Mouse (Mus musculus) MEL (cell line): Measurements from ENCODE around the gene Apbb1ip. TPM values are rescaled to one million over a fixed set of nuclear protein-coding genes. Genes with fewer than 3 reads are reported as not detected.

ENCODE experiments used
- DNase-seq: peaks from one replicate; pipeline ENCODE4 v3.0.0; 2011; ENCODE audit warnings: low read depth, low spot score
- H3K27ac ChIP-seq: 2 replicates; pipeline ENCODE4 v1.5.1; 2012; ENCODE audit warnings: low read depth, mild to moderate bottlenecking, control low read depth, low read length, moderate library complexity; ENCODE audit not compliant: control insufficient read depth
- H3K27me3 ChIP-seq, 2 experiments: fragments of 150-350 bp in 1 of 2; sonication (generic) in 1 of 2; 2 replicates each; pipeline ENCODE4 v1.6.1; 2012; ENCODE audit warnings: low read length in 2 of 2, mild to moderate bottlenecking in 2 of 2, improper control_type of control experiment in 1 of 2, moderate library complexity in 1 of 2; ENCODE audit not compliant: insufficient read depth in 2 of 2, control insufficient read depth in 1 of 2
- H3K36me3 ChIP-seq, 2 experiments: 2 replicates each; pipeline ENCODE4 v1.6.1; 2012 to 2014; ENCODE audit warnings: low read length in 2 of 2, improper control_type of control experiment in 1 of 2, inconsistent platforms in 1 of 2, mild to moderate bottlenecking in 1 of 2; ENCODE audit not compliant: insufficient read depth in 2 of 2, control insufficient read depth in 1 of 2
- H3K4me1 ChIP-seq, 2 experiments: fragments of 150-350 bp in 1 of 2; sonication (generic) in 1 of 2; 2 replicates each; pipeline ENCODE4 v1.6.1; 2012; ENCODE audit warnings: low read length in 2 of 2, improper control_type of control experiment in 1 of 2, mild to moderate bottlenecking in 1 of 2; ENCODE audit not compliant: insufficient read depth in 2 of 2, control insufficient read depth in 1 of 2
- H3K4me3 ChIP-seq, 2 experiments: fragments of 150-350 bp in 1 of 2; sonication (generic) in 1 of 2; 2 replicates each; pipeline ENCODE4 v1.5.1; 2012; ENCODE audit warnings: low read depth in 2 of 2, low read length in 2 of 2, mild to moderate bottlenecking in 2 of 2, moderate library complexity in 2 of 2, control low read depth in 1 of 2, improper control_type of control experiment in 1 of 2; ENCODE audit not compliant: control insufficient read depth in 1 of 2, insufficient read depth in 1 of 2
- H3K79me2 ChIP-seq: 2 replicates; pipeline ENCODE4 v1.6.1; 2012; ENCODE audit warnings: mild to moderate bottlenecking, low read length, moderate library complexity; ENCODE audit not compliant: control insufficient read depth, poor library complexity, insufficient read depth
- H3K9ac ChIP-seq: 2 replicates; pipeline ENCODE4 v1.6.1; 2012; ENCODE audit warnings: low read depth, mild to moderate bottlenecking, control low read depth, low read length, moderate library complexity; ENCODE audit not compliant: control insufficient read depth, poor library complexity, severe bottlenecking
- H3K9me3 ChIP-seq: fragments of 150-350 bp; sonication (generic); replicated peaks from 2 replicates; pipeline ENCODE4 v1.6.1; 2012; ENCODE audit warnings: mild to moderate bottlenecking, low read length, improper control_type of control experiment, moderate library complexity; ENCODE audit not compliant: insufficient read depth
- BHLHE40 ChIP-seq: IDR thresholded peaks from 2 replicates; pipeline ENCODE4 v1.6.1; 2012; ENCODE audit warnings: low read depth, mild to moderate bottlenecking, inconsistent platforms, low read length, improper control_type of control experiment, borderline replicate concordance
- CHD1 ChIP-seq: IDR thresholded peaks from 2 replicates; pipeline ENCODE4 v1.6.1; 2012; ENCODE audit warnings: low read depth, mild to moderate bottlenecking, inconsistent platforms, low read length, improper control_type of control experiment
- EP300 ChIP-seq, 2 experiments: IDR thresholded peaks; 2 replicates each; pipeline ENCODE4 v1.6.1; 2011; ENCODE audit warnings: improper control_type of control experiment in 2 of 2, low read length in 2 of 2, low read depth in 1 of 2, mild to moderate bottlenecking in 1 of 2
- ETS1 ChIP-seq: IDR thresholded peaks from 2 replicates; pipeline ENCODE4 v1.6.1; 2012; ENCODE audit warnings: low read depth, mild to moderate bottlenecking, inconsistent platforms, low read length, improper control_type of control experiment, moderate library complexity
- GABPA ChIP-seq: IDR thresholded peaks from 2 replicates; pipeline ENCODE4 v1.6.1; 2012; ENCODE audit warnings: low read depth, mild to moderate bottlenecking, inconsistent platforms, low read length, improper control_type of control experiment, moderate library complexity
- JUND ChIP-seq: IDR thresholded peaks from 2 replicates; pipeline ENCODE4 v1.6.1; 2011; ENCODE audit warnings: low read depth, mild to moderate bottlenecking, improper control_type of control experiment, low read length
- KAT2A ChIP-seq: conservative IDR thresholded peaks from 2 replicates; pipeline ENCODE4 v1.6.1; 2012; ENCODE audit warnings: low read depth, low read length, improper control_type of control experiment, inconsistent platforms
- MAFK ChIP-seq: IDR thresholded peaks from 2 replicates; pipeline ENCODE4 v1.6.1; 2011; ENCODE audit warnings: low read depth, mild to moderate bottlenecking, low read length, improper control_type of control experiment, borderline replicate concordance
- MAX ChIP-seq: IDR thresholded peaks from 2 replicates; pipeline ENCODE4 v1.6.1; 2011; ENCODE audit warnings: low read length, improper control_type of control experiment
- MEF2A ChIP-seq: IDR thresholded peaks from 2 replicates; pipeline ENCODE4 v1.6.1; 2014; ENCODE audit warnings: low read depth, mild to moderate bottlenecking, inconsistent platforms, low read length, improper control_type of control experiment; ENCODE audit not compliant: poor library complexity, insufficient replicate concordance, severe bottlenecking; ENCODE audit errors: extremely low read depth
- MXI1 ChIP-seq: IDR thresholded peaks from 2 replicates; pipeline ENCODE4 v1.6.1; 2011; ENCODE audit warnings: mild to moderate bottlenecking, low read depth, low read length, improper control_type of control experiment
- MYB ChIP-seq: IDR thresholded peaks from 2 replicates; pipeline ENCODE4 v1.6.1; 2011; ENCODE audit warnings: mild to moderate bottlenecking, low read depth, low read length, improper control_type of control experiment
- POLR2A ChIP-seq, 2 experiments: IDR thresholded peaks; 2 replicates each; pipeline ENCODE4 v1.6.1; 2011 to 2012; ENCODE audit warnings: low read length in 2 of 2, mild to moderate bottlenecking in 2 of 2, control low read depth in 1 of 2, improper control_type of control experiment in 1 of 2, low read depth in 1 of 2, moderate library complexity in 1 of 2; ENCODE audit not compliant: control insufficient read depth in 1 of 2, insufficient read depth in 1 of 2, poor library complexity in 1 of 2
- POLR2AphosphoS5 ChIP-seq: IDR thresholded peaks from 2 replicates; pipeline ENCODE4 v1.6.1; 2012; ENCODE audit warnings: low read depth, borderline replicate concordance, mild to moderate bottlenecking, inconsistent platforms, low read length, moderate library complexity, mixed read lengths
- RAD21 ChIP-seq: IDR thresholded peaks from 2 replicates; pipeline ENCODE4 v1.6.1; 2011; ENCODE audit warnings: mild to moderate bottlenecking, low read depth, low read length, improper control_type of control experiment
- SMC3 ChIP-seq: IDR thresholded peaks from 2 replicates; pipeline ENCODE4 v1.6.1; 2011; ENCODE audit warnings: low read depth, low read length, improper control_type of control experiment
- TBP ChIP-seq: IDR thresholded peaks from 2 replicates; pipeline ENCODE4 v1.8.0; 2011; ENCODE audit warnings: low read depth, low read length, improper control_type of control experiment
- TCF12 ChIP-seq: IDR thresholded peaks from 2 replicates; pipeline ENCODE4 v1.6.1; 2014; ENCODE audit warnings: low read depth, mild to moderate bottlenecking, inconsistent platforms, low read length, improper control_type of control experiment, moderate library complexity
- UBTF ChIP-seq: IDR thresholded peaks from 2 replicates; pipeline ENCODE4 v1.6.1; 2012; ENCODE audit warnings: low read depth, mild to moderate bottlenecking, inconsistent platforms, low read length, improper control_type of control experiment, moderate library complexity, borderline replicate concordance; ENCODE audit not compliant: insufficient read depth
- USF1 ChIP-seq: IDR thresholded peaks from 2 replicates; pipeline ENCODE4 v1.6.1; 2014; ENCODE audit warnings: low read depth, mild to moderate bottlenecking, inconsistent platforms, low read length, improper control_type of control experiment, moderate library complexity
- ZC3H11A ChIP-seq: IDR thresholded peaks from 2 replicates; pipeline ENCODE4 v1.6.1; 2012; ENCODE audit warnings: low read depth, mild to moderate bottlenecking, inconsistent platforms, low read length, improper control_type of control experiment
- ZMIZ1 ChIP-seq: IDR thresholded peaks from 2 replicates; pipeline ENCODE4 v1.6.1; 2012; ENCODE audit warnings: low read depth, mild to moderate bottlenecking, inconsistent platforms, low read length, improper control_type of control experiment, moderate library complexity
- polyA plus RNA-seq, 2 experiments: library from polyadenylated mRNA; stranded (reverse) in 1 of 2; unstranded in 1 of 2; fragments of >175 nt in 1 of 2; fragments of >200 nt in 1 of 2; gene quantifications; 2 replicates each; pipeline versions ENCODE4 v1.2.1 to v1.2.4; 2012; ENCODE audit warnings: low replicate concordance in 2 of 2, low read depth in 1 of 2; ENCODE audit not compliant: insufficient read length in 2 of 2, insufficient read depth in 1 of 2, missing spikeins in 1 of 2
- total RNA-seq: library from RNA; depleted of rRNA; stranded (reverse); fragments of 300-350 nt; gene quantifications from 2 replicates; pipeline ENCODE4 v1.2.3, GENCODE M21; 2012

The Apbb1ip gene
- total and polyA plus RNA-seq, 3 experiments: 7.4 to 60.7 TPM; not detected in 1

DNA sequence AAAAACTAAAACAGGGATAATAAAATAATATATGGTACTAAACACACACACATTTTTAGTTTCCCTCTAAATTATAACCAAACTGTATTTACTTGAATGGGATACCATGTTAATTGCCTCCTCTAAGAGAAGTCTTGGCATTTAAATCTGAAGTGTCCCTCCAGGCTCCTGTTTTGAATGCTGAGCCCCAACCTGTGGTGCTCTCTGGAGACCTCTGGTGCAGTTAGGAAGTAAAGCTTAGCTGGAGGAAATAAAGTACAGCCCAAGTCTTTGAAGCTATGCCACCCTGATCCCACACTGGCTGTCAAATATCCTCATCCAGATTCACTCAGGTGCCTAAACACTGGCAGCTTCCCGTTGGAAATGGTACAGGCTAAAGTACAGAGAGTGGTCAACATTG is 10.9 kb downstream of the Apbb1ip start:
- Histone ChIP-seq H3K9me3 (no peaks in the 10 kb centered on the region), H3K27me3 (no peaks in the 10 kb centered on the region), H3K36me3 (peaks cover 3 to 74% of the 10 kb centered on the region in 2 experiments; a peak in 3 of 4 replicates), H3K4me1 (peaks cover 25 to 44% of the 10 kb centered on the region in 2 experiments), H3K27ac (no peak overlapping the region), H3K4me3 (no peak overlapping the region), H3K9ac (no peak overlapping the region), H3K79me2 (peaks cover 30% of the 10 kb centered on the region)
- DNase-seq: no peak
- no peak for TF ChIP-seq ZMIZ1
- no peak for TF ChIP-seq MEF2A
- TF ChIP-seq KAT2A: no peak
- no peak for TF ChIP-seq POLR2AphosphoS5
- no peak for TF ChIP-seq JUND
- no peak for TF ChIP-seq MXI1
- no peak for TF ChIP-seq EP300 (IDR thresholded peaks at IDR 0.05; ENCODE audit: low read depth in 1 of 2, low read length in 2 of 2)
- TF ChIP-seq RAD21: no peak
- no peak for TF ChIP-seq ZC3H11A
- TF ChIP-seq ETS1: no peak
- TF ChIP-seq SMC3: no peak
- TF ChIP-seq BHLHE40: no peak
- TF ChIP-seq USF1: no peak
- no peak for TF ChIP-seq MYB
- no peak for TF ChIP-seq MAX
- TF ChIP-seq GABPA: no peak
- TF ChIP-seq CHD1: no peak
- no peak for TF ChIP-seq TBP
- TF ChIP-seq POLR2A (IDR thresholded peaks at IDR 0.05; ENCODE audit: control insufficient read depth in 1 of 2, insufficient read depth in 1 of 2, low read depth in 1 of 2, low read length in 2 of 2, poor library complexity in 1 of 2): no peak
- no peak for TF ChIP-seq UBTF

DNA sequence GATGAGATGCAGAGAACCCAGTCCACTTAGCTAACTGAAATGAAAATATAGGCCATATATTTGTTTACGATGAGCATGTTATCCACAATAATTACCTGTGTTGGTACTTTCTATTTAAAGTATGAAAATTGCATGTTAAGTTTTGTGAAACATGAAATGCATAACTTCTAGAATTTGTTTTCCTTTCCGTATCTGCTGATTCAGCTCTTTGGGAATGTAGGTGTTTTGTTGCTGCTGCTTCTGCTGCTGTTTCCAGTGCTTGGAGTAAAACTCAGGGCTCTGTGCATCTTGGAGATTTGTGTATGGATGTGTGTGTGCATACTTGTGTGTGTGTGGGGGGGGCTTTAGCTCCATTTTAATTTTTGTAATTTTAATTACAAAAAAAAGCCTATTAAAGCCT is 14.8 kb downstream of the Apbb1ip start:
- no peak overlapping the region for H3K4me3 ChIP-seq
- H3K27ac ChIP-seq: no peak overlapping the region
- no peak overlapping the region for H3K9ac ChIP-seq
- TF ChIP-seq MAFK (peak; percentile 80), TCF12 (no peak)
- no peak for DNase-seq
- H3K4me1 ChIP-seq: peaks cover 5 to 25% of the 10 kb centered on the region in 2 experiments
- peaks cover 5 to 48% of the 10 kb centered on the region in 2 experiments for H3K36me3 ChIP-seq
- peaks cover 46% of the 10 kb centered on the region for H3K79me2 ChIP-seq
- H3K9me3 ChIP-seq: no peaks in the 10 kb centered on the region
- no peaks in the 10 kb centered on the region for H3K27me3 ChIP-seq
